Mouse (Mus musculus) midbrain, embryonic 10.5 days (tissue): ENCODE data around the gene Fbxl13. TPM values are rescaled to one million over a fixed set of nuclear protein-coding genes. Genes with fewer than 3 reads are reported as not detected.

ENCODE experiments used
- DNase-seq: peaks from one replicate; pipeline ENCODE4 v3.0.0-alpha.2; 2017; ENCODE audit warnings: low spot score
- H3K27ac ChIP-seq: fragments of 300-500 bp; sonication (generic); replicated peaks from 2 replicates; pipeline ENCODE4 v1.5.1; 2016; ENCODE audit warnings: mild to moderate bottlenecking
- H3K27me3 ChIP-seq: fragments of 300-500 bp; sonication (generic); 2 replicates; pipeline ENCODE4 v1.6.1; 2016; ENCODE audit warnings: low read depth, mild to moderate bottlenecking; ENCODE audit not compliant: poor library complexity, severe bottlenecking
- H3K36me3 ChIP-seq: fragments of 300-500 bp; sonication (generic); 2 replicates; pipeline ENCODE4 v1.6.1; 2016; ENCODE audit warnings: mild to moderate bottlenecking, moderate library complexity
- H3K4me1 ChIP-seq: fragments of 300-500 bp; sonication (generic); 2 replicates; pipeline ENCODE4 v1.6.1; 2016
- H3K4me3 ChIP-seq: fragments of 300-500 bp; sonication (generic); 2 replicates; pipeline ENCODE4 v1.5.1; 2016; ENCODE audit warnings: mild to moderate bottlenecking, moderate library complexity
- H3K9me3 ChIP-seq: fragments of 300-500 bp; sonication (generic); replicated peaks from 2 replicates; pipeline ENCODE4 v1.6.1; 2016; ENCODE audit warnings: mild to moderate bottlenecking
- WGBS: fragments of 180-500 bp; shearing (Covaris S2); methylation state at CpG from one replicate; pipeline ENCODE4 v1.1.7; 2016; 5-methylcytosine and 5-hydroxymethylcytosine counted together
- polyA plus RNA-seq: library from polyadenylated mRNA; unstranded; fragments of >200 nt; fragmentation: Nextera tagmentation; extraction: Ambion mirVana; gene quantifications from 2 replicates; pipeline ENCODE4 v1.2.1, GENCODE M21; 2016

Fbxl13 gene
- polyA plus RNA-seq, 1 experiment from 2014 or later: 0.15 TPM

DNA sequence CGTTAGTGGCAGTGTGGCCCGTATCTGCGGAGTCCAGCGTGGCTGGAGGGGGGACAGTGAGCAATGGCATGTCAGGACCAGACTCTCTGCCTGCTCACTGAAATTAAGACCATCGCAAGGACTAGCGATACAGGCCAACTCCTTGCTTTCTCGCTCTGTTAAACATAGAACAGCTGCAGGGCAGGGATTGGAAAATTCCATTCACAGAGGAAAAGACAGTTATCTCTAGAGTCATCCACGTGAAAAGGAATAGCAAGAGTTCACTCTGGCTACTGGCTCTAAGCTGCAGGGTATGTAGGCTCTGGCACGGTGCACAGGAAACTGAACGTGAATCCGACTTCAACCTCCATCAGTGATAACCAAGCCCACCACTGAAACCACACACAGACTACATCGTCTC, 29.6 kb upstream of the Fbxl13 start:
- Histone ChIP-seq H3K4me3 (no peak overlapping the region), H3K27me3 (no peaks in the 10 kb centered on the region), H3K27ac (no peak overlapping the region), H3K4me1 (no peaks in the 10 kb centered on the region), H3K9me3 (0 out of 2 replicates have a peak, but pooled peaks cover 3% of the 10 kb centered on the region), H3K36me3 (peaks cover 85% of the 10 kb centered on the region)
- 85% methylated on average over 12 of the region's 12 CpGs for WGBS
- DNase-seq: no peak

- H3K27me3 ChIP-seq: no peaks in the 10 kb centered on the region
- no peaks in the 10 kb centered on the region for H3K4me1 ChIP-seq
- H3K4me3 ChIP-seq: no peak overlapping the region
- no peak for DNase-seq
- 0 out of 2 replicates have a peak, but pooled peaks cover 3% of the 10 kb centered on the region for H3K9me3 ChIP-seq
- peaks cover 83% of the 10 kb centered on the region for H3K36me3 ChIP-seq
- 94% methylated on average over 9 of the region's 9 CpGs for WGBS
- H3K27ac ChIP-seq: no peak overlapping the region; the same call in 1 of the 2 replicates
Measured at GRCm38 (mm10) chr5:21673742-21674141, 28.3 kb upstream of the Fbxl13 start.

DNA sequence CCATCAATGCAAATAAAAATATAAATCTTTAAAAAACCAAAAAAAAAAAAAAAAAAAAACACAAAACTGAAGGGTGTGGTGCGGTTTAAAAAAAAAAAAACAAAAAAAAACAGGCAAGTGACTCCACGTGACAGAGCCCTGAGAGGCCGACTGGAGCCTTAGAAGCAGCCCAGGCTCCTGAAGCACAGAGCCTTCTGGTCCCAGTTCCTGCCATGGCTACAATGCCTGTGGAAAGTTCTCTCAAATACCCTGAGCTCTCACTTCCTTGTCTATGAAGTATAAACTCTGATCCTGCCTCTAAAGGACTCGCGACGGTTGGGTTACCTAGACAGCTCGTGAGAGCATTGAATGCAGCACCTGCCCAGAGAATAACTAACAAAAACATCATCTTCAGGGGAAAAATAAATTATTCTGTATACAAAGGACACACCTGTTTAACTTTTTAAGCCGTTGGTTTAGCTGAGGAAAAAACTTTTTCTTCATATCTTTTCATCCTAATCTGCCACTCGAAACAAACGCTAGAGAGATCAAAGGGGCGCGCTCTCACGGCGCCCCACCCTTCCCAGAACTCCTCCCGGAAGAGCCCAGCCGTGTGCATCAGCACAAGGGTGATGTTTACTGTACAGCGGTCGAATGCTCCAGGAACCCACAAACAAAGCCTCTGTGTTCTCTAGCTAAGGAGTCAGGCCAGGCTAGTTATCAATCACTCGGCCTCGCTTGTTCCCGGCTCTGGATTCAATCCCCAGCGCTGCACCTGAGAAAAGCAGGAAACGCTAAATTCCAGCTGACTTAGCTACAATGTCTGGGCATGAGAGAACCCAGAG, 27.6 kb upstream of the Fbxl13 start:
- Histone ChIP-seq H3K9me3 (0 out of 2 replicates have a peak, but pooled peaks cover 2% of the 10 kb centered on the region), H3K27me3 (no peaks in the 10 kb centered on the region), H3K4me3 (no peak overlapping the region), H3K27ac (peak overlapping the region; percentile 30; the same call in 1 of the 2 replicates), H3K4me1 (no peaks in the 10 kb centered on the region), H3K36me3 (peaks cover 83% of the 10 kb centered on the region)
- no peak for DNase-seq
- WGBS: 78% methylated on average over 23 of the region's 23 CpGs

DNA sequence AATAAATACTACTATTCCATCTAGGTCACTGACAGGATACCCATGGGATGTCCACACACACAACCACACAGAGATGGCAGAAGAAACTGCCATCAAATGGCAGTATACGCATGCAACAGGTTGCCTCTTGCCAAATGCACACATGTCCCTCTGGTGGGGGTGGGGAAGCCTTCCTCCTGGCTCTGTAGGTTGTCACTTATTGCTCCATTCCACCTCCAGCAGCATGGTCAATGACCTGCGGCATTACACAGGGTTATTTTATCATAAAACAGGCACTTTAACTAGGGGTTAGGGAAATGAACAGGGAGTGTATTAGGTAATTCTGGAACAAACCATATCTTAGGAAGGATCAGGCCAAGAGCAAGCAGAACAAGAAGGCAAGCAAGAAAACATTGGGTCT, 23.9 kb upstream of the Fbxl13 start:
- Histone ChIP-seq H3K36me3 (peaks cover 62% of the 10 kb centered on the region), H3K4me1 (peaks cover 10% of the 10 kb centered on the region), H3K27ac (no peak overlapping the region), H3K9me3 (no peaks in the 10 kb centered on the region), H3K27me3 (no peaks in the 10 kb centered on the region), H3K4me3 (no peak overlapping the region)
- DNase-seq: no peak
- 96% methylated on average over 2 of the region's 2 CpGs for WGBS

DNA sequence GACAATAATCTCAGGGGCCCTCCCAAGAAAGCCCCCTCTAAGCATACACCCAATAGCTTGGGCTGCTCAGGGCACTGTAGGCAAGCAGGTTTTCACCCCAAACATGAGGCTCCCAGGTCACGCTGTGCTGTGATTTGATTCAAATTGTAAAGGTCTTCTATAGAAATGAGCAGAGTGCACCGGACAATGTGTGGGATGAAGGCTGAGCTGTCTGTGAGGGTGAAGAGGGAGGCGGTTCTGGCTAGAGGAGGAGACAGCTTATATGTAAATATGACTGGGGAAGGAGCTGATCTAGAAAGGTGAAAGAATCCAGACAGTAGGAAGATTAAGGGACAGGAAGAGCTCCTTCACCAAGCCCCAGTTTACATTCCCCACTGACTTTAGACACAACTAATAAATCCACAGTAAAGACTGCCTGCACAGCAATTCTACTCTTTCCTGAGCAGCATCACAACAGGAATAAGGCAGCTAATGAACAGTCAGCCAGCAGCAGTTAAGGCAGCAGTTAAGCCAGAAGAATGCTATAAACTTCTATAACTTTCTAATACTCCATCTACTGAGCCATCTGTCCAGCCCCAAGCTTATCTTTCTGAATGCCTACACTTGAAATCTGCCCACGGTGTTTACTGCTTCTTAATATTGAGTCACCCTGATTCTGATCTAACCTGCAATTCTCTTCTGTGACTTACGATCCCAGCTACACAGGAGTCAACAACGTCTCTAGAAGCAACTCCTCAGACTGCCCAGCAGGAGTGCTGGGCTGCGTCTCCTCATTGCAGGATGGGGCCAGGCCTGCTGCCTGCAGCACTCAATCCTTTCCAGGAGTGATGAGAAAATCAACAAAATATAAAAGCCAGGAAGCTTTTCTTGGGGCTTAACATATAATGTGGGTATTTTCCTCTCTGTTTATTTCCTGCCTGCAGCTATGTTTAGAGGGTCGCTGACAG, 22.0 kb upstream of the Fbxl13 start:
- Histone ChIP-seq H3K27ac (no peak overlapping the region), H3K4me3 (no peak overlapping the region), H3K36me3 (peaks cover 69% of the 10 kb centered on the region), H3K4me1 (peaks cover 10% of the 10 kb centered on the region), H3K9me3 (no peaks in the 10 kb centered on the region), H3K27me3 (no peaks in the 10 kb centered on the region)
- no peak for DNase-seq
- 64% methylated on average over 8 of the region's 8 CpGs for WGBS

DNA sequence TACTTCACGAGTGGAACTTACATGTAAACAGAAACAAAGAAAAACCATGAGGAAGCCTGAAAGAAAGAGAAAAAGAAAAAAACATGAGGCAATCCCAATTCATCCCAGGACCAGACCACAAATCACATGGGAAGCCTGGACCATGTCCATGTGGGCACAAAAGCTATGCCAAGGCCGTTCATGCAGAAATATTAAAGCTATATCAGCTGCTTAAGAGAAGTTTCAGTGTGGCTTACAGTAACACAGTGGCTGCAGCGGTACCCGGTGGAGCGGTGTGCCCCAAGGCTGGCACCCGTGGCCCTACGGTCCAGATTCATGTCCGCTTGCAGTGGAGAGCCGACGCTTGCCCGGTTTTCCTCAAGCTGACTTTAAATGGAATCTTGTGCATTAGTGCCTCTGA, 17.6 kb upstream of the Fbxl13 start:
- 94% methylated on average over 11 of the region's 11 CpGs for WGBS
- Histone ChIP-seq H3K27me3 (no peaks in the 10 kb centered on the region), H3K27ac (no peak overlapping the region), H3K9me3 (no peaks in the 10 kb centered on the region), H3K36me3 (peaks cover 79% of the 10 kb centered on the region), H3K4me3 (no peak overlapping the region), H3K4me1 (peaks cover 13% of the 10 kb centered on the region)
- DNase-seq: no peak

DNA sequence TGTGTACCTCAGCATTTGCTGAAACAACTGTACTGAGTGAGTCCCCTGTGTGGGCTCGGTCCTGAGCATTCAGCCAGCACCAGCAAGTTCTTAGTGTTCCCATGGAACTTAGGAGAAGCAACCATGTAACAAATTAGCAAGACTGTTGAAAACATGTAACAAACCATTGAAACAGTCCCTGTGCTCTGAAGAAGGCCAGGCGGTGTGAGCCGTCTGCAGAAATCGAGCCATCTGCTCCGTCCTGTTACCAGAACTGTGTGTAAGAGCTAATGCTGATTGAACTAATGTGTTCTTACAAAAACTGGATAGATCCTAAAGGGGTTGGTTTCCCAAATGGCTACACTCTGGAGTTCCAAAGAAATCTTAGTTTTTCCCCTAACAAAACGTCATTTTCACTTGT, 15.4 kb upstream of the Fbxl13 start:
- no peak for DNase-seq
- Histone ChIP-seq H3K4me1 (peaks cover 3% of the 10 kb centered on the region; the same call in 1 of the 2 replicates), H3K36me3 (peaks cover 92% of the 10 kb centered on the region), H3K27ac (no peak overlapping the region), H3K4me3 (no peak overlapping the region), H3K27me3 (no peaks in the 10 kb centered on the region), H3K9me3 (no peaks in the 10 kb centered on the region)
- WGBS: 96% methylated on average over 6 of the region's 6 CpGs

DNA sequence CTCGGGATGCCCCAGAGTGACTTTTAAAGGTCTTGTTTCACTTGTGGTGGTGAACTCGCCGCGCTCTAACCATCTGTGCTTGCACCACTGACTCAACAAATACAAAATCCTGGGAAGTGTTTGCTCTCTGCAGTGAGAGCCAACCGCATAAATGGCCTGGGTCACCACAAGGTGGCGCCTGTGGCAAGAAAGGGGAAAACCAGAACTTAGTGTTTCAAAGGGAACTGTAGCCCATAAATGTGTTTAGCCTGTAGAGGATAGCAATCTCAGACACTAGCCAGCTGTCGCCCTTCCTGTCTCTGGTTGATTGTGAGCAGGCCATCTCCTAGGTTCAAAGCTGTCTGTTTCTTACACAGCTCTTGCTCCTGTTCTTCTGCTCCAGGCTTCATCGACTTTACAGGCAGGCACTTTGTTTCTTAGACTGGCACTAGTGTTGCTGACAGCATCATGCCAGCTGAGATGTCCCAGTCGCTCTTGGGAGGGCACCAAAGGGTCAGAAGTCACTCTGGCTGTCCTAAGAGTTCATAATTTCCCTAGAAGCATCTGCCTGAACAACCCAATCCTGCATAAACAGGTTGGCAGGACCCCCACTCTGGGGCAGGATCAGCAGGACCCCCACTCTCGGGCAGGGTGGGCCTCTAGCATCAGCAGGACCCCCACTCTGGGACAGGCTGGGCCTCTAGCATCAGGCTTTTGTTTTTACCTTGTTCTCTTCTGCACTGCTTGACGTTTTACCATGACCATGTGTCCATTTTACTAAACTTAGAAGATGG, 13.4 kb upstream of the Fbxl13 start:
- Histone ChIP-seq H3K27ac (peak overlapping the region; percentile 58), H3K4me3 (no peak overlapping the region), H3K9me3 (no peaks in the 10 kb centered on the region), H3K27me3 (no peaks in the 10 kb centered on the region), H3K4me1 (peaks cover 3% of the 10 kb centered on the region; the same call in 1 of the 2 replicates), H3K36me3 (peaks cover 91% of the 10 kb centered on the region)
- WGBS: 60% methylated on average over 11 of the region's 11 CpGs
- peak; percentile 73 for DNase-seq

DNA sequence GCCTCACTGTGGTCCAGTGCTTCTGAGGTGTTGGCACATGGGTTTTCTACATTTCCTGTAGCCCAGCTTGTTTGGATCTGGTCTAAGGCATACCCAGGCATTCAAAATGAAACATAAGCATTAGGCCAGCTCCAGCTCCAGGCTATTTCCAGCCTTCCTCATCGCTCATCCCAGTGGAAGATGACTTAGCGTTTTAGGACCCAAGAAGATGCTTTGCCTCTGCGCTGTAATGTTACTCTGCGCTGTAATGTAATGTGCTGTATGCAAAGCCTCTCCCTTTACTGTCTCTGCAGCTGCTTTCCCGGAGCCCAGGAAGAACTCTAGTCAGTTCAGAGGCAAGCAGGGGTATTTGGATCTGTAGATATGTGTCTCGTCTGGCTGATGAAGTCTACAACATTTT, 12.6 kb upstream of the Fbxl13 start:
- Histone ChIP-seq H3K4me1 (peaks cover 3% of the 10 kb centered on the region; the same call in 1 of the 2 replicates), H3K36me3 (peaks cover 91% of the 10 kb centered on the region), H3K27me3 (no peaks in the 10 kb centered on the region), H3K4me3 (no peak overlapping the region), H3K9me3 (no peaks in the 10 kb centered on the region), H3K27ac (0 out of 2 replicates have a peak overlapping the region, but pooled peaks have one; percentile 58)
- DNase-seq: no peak
- 95% methylated on average over 6 of the region's 6 CpGs for WGBS

DNA sequence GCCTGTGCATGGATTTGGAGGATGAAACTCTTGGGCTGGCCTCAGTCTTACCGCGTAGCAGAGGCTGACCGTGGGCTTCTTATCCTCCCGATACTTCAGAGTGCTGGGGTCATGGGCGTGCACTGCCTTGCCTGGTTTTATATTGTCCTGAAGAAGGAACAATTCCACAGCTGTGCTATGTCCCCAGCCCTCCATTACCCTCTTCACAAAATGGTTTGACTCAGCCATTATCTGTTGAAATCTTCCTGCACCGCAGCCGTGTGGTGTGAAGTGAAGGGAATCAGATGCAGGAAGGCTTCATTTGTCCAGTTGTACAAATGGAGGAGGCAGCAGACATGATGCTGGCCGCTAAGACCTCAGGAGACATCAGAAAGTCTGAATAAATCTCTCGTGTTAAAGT, 11.5 kb upstream of the Fbxl13 start:
- Histone ChIP-seq H3K27ac (no peak overlapping the region), H3K36me3 (peaks cover 91% of the 10 kb centered on the region), H3K4me1 (peaks cover 3% of the 10 kb centered on the region; the same call in 1 of the 2 replicates), H3K4me3 (no peak overlapping the region), H3K9me3 (no peaks in the 10 kb centered on the region), H3K27me3 (no peaks in the 10 kb centered on the region)
- WGBS: 93% methylated on average over 9 of the region's 9 CpGs
- no peak for DNase-seq

- peaks cover 84% of the 10 kb centered on the region for H3K36me3 ChIP-seq
Measured at GRCm38 (mm10) chr5:21651885-21652612, 6.6 kb upstream of the Fbxl13 start.

More at GRCm38 (mm10) chr5:21651885-21652612, 6.6 kb upstream of the Fbxl13 start:
- WGBS: 92% methylated on average over 7 of the region's 7 CpGs
- Histone ChIP-seq H3K9me3 (no peaks in the 10 kb centered on the region), H3K27me3 (no peaks in the 10 kb centered on the region), H3K4me1 (peaks cover 5% of the 10 kb centered on the region), H3K4me3 (no peak overlapping the region), H3K27ac (no peak overlapping the region)
- no peak for DNase-seq
